Mouse (Mus musculus): Measurements from ENCODE around the gene Cep164.

Cep164 gene

GRCm38 (mm10) chr9:45838434-45839138, 10.1 kb upstream of the Cep164 start, which contains the start of gene Bace1:
Gene Bace1, plus strand, starts transcription at chr9:45838580.
- DNase-seq (ENCODE audit: low spot score) = peak; percentile 69

GRCm38 (mm10) chr9:45838069-45838433, 9.6 kb upstream of the Cep164 start:
- DNase-seq (ENCODE audit: low spot score) = no peak

- no peak for DNase-seq (ENCODE audit: low spot score)
Observed at GRCm38 (mm10) chr9:45833461-45833860, 5.0 kb upstream of the Cep164 start.

GRCm38 (mm10) chr9:45832898-45833297, 4.4 kb upstream of the Cep164 start:
- DNase-seq (ENCODE audit: low spot score) = no peak

- peak; percentile 45 for DNase-seq (ENCODE audit: low spot score)
Observed at GRCm38 (mm10) chr9:45829107-45829506, 616 bp upstream of the Cep164 start.

- DNase-seq (ENCODE audit: low spot score) = no peak
Observed at GRCm38 (mm10) chr9:45827663-45828290, 714 bp downstream of the Cep164 start.

GRCm38 (mm10) chr9:45818406-45819011, 10.0 kb downstream of the Cep164 start:
- no peak for DNase-seq (ENCODE audit: low spot score)

- DNase-seq (ENCODE audit: low spot score) = no peak
Observed at GRCm38 (mm10) chr9:45815525-45815924, 13.0 kb downstream of the Cep164 start.

- DNase-seq (ENCODE audit: low spot score) = no peak
Observed at GRCm38 (mm10) chr9:45815113-45815512, 13.4 kb downstream of the Cep164 start.

GRCm38 (mm10) chr9:45811946-45812345, 16.5 kb downstream of the Cep164 start:
- no peak for DNase-seq (ENCODE audit: low spot score)

GRCm38 (mm10) chr9:45807761-45808160, 20.7 kb downstream of the Cep164 start:
- no peak for DNase-seq (ENCODE audit: low spot score)

GRCm38 (mm10) chr9:45807337-45807736, 21.2 kb downstream of the Cep164 start:
- DNase-seq (ENCODE audit: low spot score) = no peak

GRCm38 (mm10) chr9:45806847-45807246, 21.6 kb downstream of the Cep164 start:
- no peak for DNase-seq (ENCODE audit: low spot score)

GRCm38 (mm10) chr9:45803070-45803774, 25.3 kb downstream of the Cep164 start:
- no peak for DNase-seq (ENCODE audit: low spot score)

GRCm38 (mm10) chr9:45799402-45799801, 29.1 kb downstream of the Cep164 start:
- DNase-seq (ENCODE audit: low spot score) = no peak

GRCm38 (mm10) chr9:45798467-45799164, 29.9 kb downstream of the Cep164 start:
- peak; percentile 10 for DNase-seq (ENCODE audit: low spot score)

- no peak for DNase-seq (ENCODE audit: low spot score)
Observed at GRCm38 (mm10) chr9:45797271-45797670, 31.2 kb downstream of the Cep164 start.

- no peak for DNase-seq (ENCODE audit: low spot score)
Observed at GRCm38 (mm10) chr9:45795722-45796121, 32.8 kb downstream of the Cep164 start.

- no peak for DNase-seq (ENCODE audit: low spot score)
Observed at GRCm38 (mm10) chr9:45793697-45794096, 34.8 kb downstream of the Cep164 start.

GRCm38 (mm10) chr9:45792235-45792634, 36.3 kb downstream of the Cep164 start:
- DNase-seq (ENCODE audit: low spot score) = no peak

GRCm38 (mm10) chr9:45791456-45792142, 36.9 kb downstream of the Cep164 start:
- no peak for DNase-seq (ENCODE audit: low spot score)
